In genomic region chr14:76856591-76856990, GRCm38 (mm10) we compare ENCODE assay signal across 18 mouse cellular contexts.
DNase-seq lines count a peak whose midpoint lies in the region; ATAC-seq and TF ChIP-seq lines count a peak whose summit lies in the region.
"Had no signal": no experiment of that assay in that cellular context is flagged by ENCODE, and none has a peak within 500 bp of the region (broad histone marks: within the 10 kb centered on the region; RNA-seq: fewer than 3 reads in every experiment).

No protein-coding gene starts in this region.

- H3K4me3 ChIP-seq in lung, postnatal 0 days (ENCODE audit: low read depth, low read length), result no peak overlapping the region
- no peak overlapping the region for H3K4me3 ChIP-seq in liver, embryonic 13.5 days (replicated peaks)
- no peak overlapping the region for H3K4me3 ChIP-seq in stomach, postnatal 0 days (ENCODE audit: low read depth, low read length)
- H3K4me3 ChIP-seq: hindbrain, embryonic 13.5 days; midbrain, embryonic 13.5 days; stomach, embryonic 15.5 days had no signal

- TF ChIP-seq CTCF in lung, postnatal 0 days (IDR thresholded peaks at IDR 0.05), result no peak
- TF ChIP-seq CTCF in stomach, postnatal 0 days (IDR thresholded peaks at IDR 0.05; ENCODE audit: low read depth), result no peak

- DNase-seq in heart, adult 11 months, result peak; percentile 95
- DNase-seq in heart, adult 18-20 months, result no peak
- DNase-seq in lung, postnatal 0 days (ENCODE audit: low spot score), result no peak
- no peak for DNase-seq in lung, postnatal 4 days
- DNase-seq in liver, embryonic 13.5 days, result peak; percentile 16
- no peak for DNase-seq in stomach, postnatal 0 days (ENCODE audit: low spot score)
- no peak for DNase-seq in Muller cell, postnatal 12 days (ENCODE audit: inconsistent ontology term)
- DNase-seq in adrenal gland, adult 18-20 months (ENCODE audit: low spot score in 2 of 2), result no peak
- DNase-seq: adrenal gland, adult 8-10 months; cerebellum, adult 9-10 months; embryo, embryonic 11 days; gastrocnemius, postnatal 10 days; kidney, adult 8-10 months; thymus, postnatal 36 days had no signal

- no peaks in the 10 kb centered on the region for H3K4me1 ChIP-seq in lung, postnatal 0 days (ENCODE audit: insufficient read depth, low read depth, low read length)
- H3K4me1 ChIP-seq in liver, embryonic 13.5 days (replicated peaks), result peaks cover 20% of the 10 kb centered on the region
- no peaks in the 10 kb centered on the region for H3K4me1 ChIP-seq in stomach, postnatal 0 days (replicated peaks; ENCODE audit: control insufficient read depth, insufficient read depth)
- H3K4me1 ChIP-seq: hindbrain, embryonic 13.5 days; midbrain, embryonic 13.5 days had no signal

- TF ChIP-seq EP300 in lung, postnatal 0 days (IDR thresholded peaks at IDR 0.05), result no peak
- no peak for TF ChIP-seq EP300 in stomach, postnatal 0 days (optimal IDR thresholded peaks at IDR 0.05)

- peak overlapping the region; percentile 45; the same call in 1 of the 2 replicates for H3K27ac ChIP-seq in lung, postnatal 0 days (ENCODE audit: low read length)
- no peak overlapping the region for H3K27ac ChIP-seq in liver, embryonic 13.5 days
- H3K27ac ChIP-seq in stomach, postnatal 0 days (replicated peaks), result no peak overlapping the region
- H3K27ac ChIP-seq: hindbrain, embryonic 13.5 days; midbrain, embryonic 13.5 days; stomach, embryonic 15.5 days had no signal

- whole genome bisulfite sequencing in lung, postnatal 0 days, result 21% methylated on average over 8 of the region's 8 CpGs
- WGBS in liver, embryonic 13.5 days (ENCODE audit: insufficient replicate concordance), result 3% methylated on average over 8 of the region's 8 CpGs
- 38% methylated on average over 8 of the region's 8 CpGs for WGBS in stomach, postnatal 0 days

- H3K27me3 ChIP-seq in lung, postnatal 0 days (replicated peaks; ENCODE audit: insufficient read depth, low read length), result no peaks in the 10 kb centered on the region
- H3K27me3 ChIP-seq in liver, embryonic 13.5 days, result 0 out of 2 replicates have a peak, but pooled peaks cover 11% of the 10 kb centered on the region
- H3K27me3 ChIP-seq in stomach, postnatal 0 days (ENCODE audit: control insufficient read depth, insufficient read depth, low read length), result no peaks in the 10 kb centered on the region
- H3K27me3 ChIP-seq: hindbrain, embryonic 13.5 days; midbrain, embryonic 13.5 days; stomach, embryonic 15.5 days had no signal

- no peak overlapping the region for H3K9ac ChIP-seq in lung, postnatal 0 days (replicated peaks; ENCODE audit: low read depth)
- H3K9ac ChIP-seq in liver, embryonic 13.5 days, result no peak overlapping the region
- H3K9ac ChIP-seq in stomach, postnatal 0 days (ENCODE audit: low read length), result no peak overlapping the region
- H3K9ac ChIP-seq: hindbrain, embryonic 13.5 days; midbrain, embryonic 13.5 days; stomach, embryonic 15.5 days had no signal

- peak overlapping the region; percentile 19; the same call in 1 of the 2 replicates for H3K4me2 ChIP-seq in lung, postnatal 0 days (replicated peaks; ENCODE audit: low read depth, low read length)
- peak overlapping the region; percentile 15; the same call in 1 of the 2 replicates for H3K4me2 ChIP-seq in liver, embryonic 13.5 days
- peak overlapping the region; percentile 15; the same call in 1 of the 2 replicates for H3K4me2 ChIP-seq in stomach, postnatal 0 days (replicated peaks; ENCODE audit: low read depth)
- H3K4me2 ChIP-seq: hindbrain, embryonic 13.5 days; midbrain, embryonic 13.5 days; stomach, embryonic 15.5 days had no signal

- H3K36me3 ChIP-seq in lung, postnatal 0 days (ENCODE audit: insufficient read depth, low read length), result no peaks in the 10 kb centered on the region
- no peaks in the 10 kb centered on the region for H3K36me3 ChIP-seq in liver, embryonic 13.5 days
- H3K36me3 ChIP-seq in stomach, postnatal 0 days (ENCODE audit: control insufficient read depth, insufficient read depth, low read length), result no peaks in the 10 kb centered on the region
- H3K36me3 ChIP-seq: hindbrain, embryonic 13.5 days; midbrain, embryonic 13.5 days; stomach, embryonic 15.5 days had no signal

- H3K9me3 ChIP-seq in lung, postnatal 0 days (ENCODE audit: low read length), result no peaks in the 10 kb centered on the region
- no peaks in the 10 kb centered on the region for H3K9me3 ChIP-seq in liver, embryonic 13.5 days (replicated peaks)
- H3K9me3 ChIP-seq in stomach, postnatal 0 days (ENCODE audit: control insufficient read depth, low read length), result no peaks in the 10 kb centered on the region
- H3K9me3 ChIP-seq: hindbrain, embryonic 13.5 days; midbrain, embryonic 13.5 days; stomach, embryonic 15.5 days had no signal

- peak; percentile 37 for ATAC-seq in lung, postnatal 0 days
- ATAC-seq in liver, embryonic 13.5 days (ENCODE audit: low read depth), result peak; percentile 59; the same call in 1 of the 2 replicates
- no peak for ATAC-seq in stomach, postnatal 0 days (ENCODE audit: low FRiP score, low TSS enrichment)
- ATAC-seq: forebrain, embryonic 16.5 days; midbrain, embryonic 13.5 days had no signal

Comparison
In these comparisons a context has a peak if more than half of its experiments do, and no peak if none do; other contexts are left out.
1. DNase-seq: peak in heart, adult 11 months (single experiment) and liver, embryonic 13.5 days (single experiment); none in heart, adult 18-20 months (0 of 2), lung, postnatal 0 days (single experiment), lung, postnatal 4 days (0 of 2), stomach, postnatal 0 days (single experiment), Muller cell, postnatal 12 days (single experiment) and adrenal gland, adult 18-20 months (0 of 2).
2. Peak in every context shown above with its lines, with median percentiles within 50 percentile points of each other: H3K4me2 ChIP-seq.